Mouse (Mus musculus) heart, embryonic 13.5 days (tissue): ENCODE data around the gene BC052040. TPM values are rescaled to one million over a fixed set of nuclear protein-coding genes. Genes with fewer than 3 reads are reported as not detected.

Experiments used
- ATAC-seq: fragments of 200-750 bp; cut with Nextera tagmentation; 2 replicates; pipeline ENCODE4 v1.8.0; 2017; ENCODE audit warnings: moderate TSS enrichment; ENCODE audit not compliant: insufficient number of reproducible peaks, low FRiP score, low TSS enrichment; ENCODE audit errors: extremely low read depth
- H3K27ac ChIP-seq: fragments of 300-500 bp; sonication (generic); replicated peaks from 2 replicates; pipeline ENCODE4 v1.5.1; 2015; ENCODE audit warnings: moderate library complexity, mild to moderate bottlenecking, inconsistent platforms
- H3K27me3 ChIP-seq: fragments of 300-500 bp; sonication (generic); replicated peaks from 2 replicates; pipeline ENCODE4 v1.6.1; 2015; ENCODE audit warnings: mild to moderate bottlenecking, inconsistent platforms
- H3K36me3 ChIP-seq: fragments of 300-500 bp; sonication (generic); 2 replicates; pipeline ENCODE4 v1.6.1; 2015; ENCODE audit warnings: mild to moderate bottlenecking, inconsistent platforms
- H3K4me1 ChIP-seq: fragments of 300-500 bp; sonication (generic); 2 replicates; pipeline ENCODE4 v1.6.1; 2015; ENCODE audit warnings: inconsistent platforms
- H3K4me2 ChIP-seq: fragments of 300-500 bp; sonication (generic); 2 replicates; pipeline ENCODE4 v1.6.1; 2015; ENCODE audit warnings: inconsistent platforms, mild to moderate bottlenecking, moderate library complexity
- H3K4me3 ChIP-seq: fragments of 300-500 bp; sonication (generic); 2 replicates; pipeline ENCODE4 v1.5.1; 2015; ENCODE audit warnings: moderate library complexity, mild to moderate bottlenecking, inconsistent platforms
- H3K9ac ChIP-seq: fragments of 300-500 bp; sonication (generic); 2 replicates; pipeline ENCODE4 v1.6.1; 2015; ENCODE audit warnings: inconsistent platforms, mild to moderate bottlenecking, moderate library complexity
- H3K9me3 ChIP-seq: fragments of 300-500 bp; sonication (generic); 2 replicates; pipeline ENCODE4 v1.6.1; 2016; ENCODE audit warnings: inconsistent platforms
- WGBS: fragments of 180-500 bp; shearing (Covaris S2); methylation state at CpG from one replicate; pipeline ENCODE4 v1.1.7; 2015; ENCODE audit warnings: mixed read lengths; 5-methylcytosine and 5-hydroxymethylcytosine counted together
- microRNA counts: library from miRNA; unstranded; fragments of <30 nt; microRNA quantifications from one replicate; lab custom pipeline; 2016
- microRNA-seq: library from miRNA; unstranded; fragments of <30 nt; microRNA quantifications from one replicate; pipeline ENCODE4, GENCODE M21; 2016
- polyA plus RNA-seq: library from polyadenylated mRNA; unstranded; fragments of >200 nt; fragmentation: Nextera tagmentation; extraction: Ambion mirVana; gene quantifications from 2 replicates; pipeline ENCODE4 v1.2.1, GENCODE M21; 2015

BC052040 gene
- polyA plus RNA-seq, 1 experiment from 2014 or later, result 14.5 TPM

- no peak overlapping the region for H3K4me3 ChIP-seq
- no peak for ATAC-seq
- no peaks in the 10 kb centered on the region for H3K9me3 ChIP-seq
- no peaks in the 10 kb centered on the region for H3K36me3 ChIP-seq
- no peak overlapping the region for H3K27ac ChIP-seq
- H3K27me3 ChIP-seq, result no peaks in the 10 kb centered on the region
- no peaks in the 10 kb centered on the region for H3K4me1 ChIP-seq
- H3K9ac ChIP-seq, result no peak overlapping the region
- WGBS, result 82% methylated on average over 5 of the region's 5 CpGs
- no peak overlapping the region for H3K4me2 ChIP-seq
Observed at GRCm38 (mm10) chr2:115822361-115822760, 240.8 kb downstream of the BC052040 start.

MicroRNA genes within 50 kb of the gene (microRNA counts, 519-probe panel; counts per million panel counts)
- microRNA mmu-miR-1951 (lab: Ali Mortazavi, UCI), result 4,676 counts per million, percentile 81 among the panel's probes with 10 or more counts

Small RNA genes within 50 kb of the gene (microRNA-seq; reads per million reads assigned to microRNA genes)
- 0.82 reads per million for gene Mir1951
